Mouse (Mus musculus) spleen, postnatal 14 days (tissue): ENCODE results near the gene Hmgcs2.
A peak's percentile ranks its signal among the peaks of the same experiment; 100 is the strongest.

Experiments
- DNase-seq, 2 experiments: peaks; one replicate each; pipeline ENCODE4 v3.0.0; 2021 to 2022; ENCODE audit warnings: low spot score in 2 of 2

Gene Hmgcs2

GRCm38 (mm10) chr3:98280204-98280932 lies at the start of gene Hmgcs2:
Hmgcs2 (plus strand) TSS chr3:98280435.
- peak in 1 of 2 experiments; percentile 8 for DNase-seq

- DNase-seq: no peak
Observed at GRCm38 (mm10) chr3:98233504-98233903, 46.7 kb upstream of the Hmgcs2 start.

GRCm38 (mm10) chr3:98236266-98236665 lies 44.0 kb upstream of the Hmgcs2 start:
- no peak for DNase-seq

GRCm38 (mm10) chr3:98237240-98237639 lies 43.0 kb upstream of the Hmgcs2 start:
- DNase-seq: no peak

GRCm38 (mm10) chr3:98238150-98238549 lies 42.1 kb upstream of the Hmgcs2 start:
- no peak for DNase-seq

- DNase-seq: no peak
Observed at GRCm38 (mm10) chr3:98242051-98242450, 38.2 kb upstream of the Hmgcs2 start.

GRCm38 (mm10) chr3:98242458-98243037 lies 37.7 kb upstream of the Hmgcs2 start:
- DNase-seq: no peak

GRCm38 (mm10) chr3:98245892-98246291 lies 34.3 kb upstream of the Hmgcs2 start:
- DNase-seq: no peak

- DNase-seq: no peak
Observed at GRCm38 (mm10) chr3:98246985-98247751, 33.1 kb upstream of the Hmgcs2 start.

- no peak for DNase-seq
Observed at GRCm38 (mm10) chr3:98249378-98249777, 30.9 kb upstream of the Hmgcs2 start.

GRCm38 (mm10) chr3:98249833-98250448 lies 30.3 kb upstream of the Hmgcs2 start:
- DNase-seq: no peak

- DNase-seq: no peak
Observed at GRCm38 (mm10) chr3:98254059-98254458, 26.2 kb upstream of the Hmgcs2 start.

- no peak for DNase-seq
Observed at GRCm38 (mm10) chr3:98254656-98255583, 25.3 kb upstream of the Hmgcs2 start.

- no peak for DNase-seq
Observed at GRCm38 (mm10) chr3:98258723-98259122, 21.5 kb upstream of the Hmgcs2 start.

GRCm38 (mm10) chr3:98259271-98259751 lies 20.9 kb upstream of the Hmgcs2 start:
- DNase-seq: no peak

- no peak for DNase-seq
Observed at GRCm38 (mm10) chr3:98260534-98260933, 19.7 kb upstream of the Hmgcs2 start.

- no peak for DNase-seq
Observed at GRCm38 (mm10) chr3:98261415-98261814, 18.8 kb upstream of the Hmgcs2 start.

- DNase-seq: no peak
Observed at GRCm38 (mm10) chr3:98262133-98262532, 18.1 kb upstream of the Hmgcs2 start.

GRCm38 (mm10) chr3:98267249-98267651 lies 13.0 kb upstream of the Hmgcs2 start:
- no peak for DNase-seq

- no peak for DNase-seq
Observed at GRCm38 (mm10) chr3:98273623-98274398, 6.4 kb upstream of the Hmgcs2 start.
